Mouse (Mus musculus) lung, postnatal 0 days (tissue): ENCODE data around the gene Gm340.

Experiments used
- CTCF ChIP-seq: IDR thresholded peaks from 2 replicates; pipeline ENCODE4 v1.5.1; 2016; ENCODE audit warnings: antibody characterized with exemption, mild to moderate bottlenecking
- EP300 ChIP-seq: IDR thresholded peaks from 2 replicates; pipeline ENCODE4 v1.6.1; 2016; ENCODE audit warnings: antibody characterized with exemption, mild to moderate bottlenecking, control low read depth

DNA sequence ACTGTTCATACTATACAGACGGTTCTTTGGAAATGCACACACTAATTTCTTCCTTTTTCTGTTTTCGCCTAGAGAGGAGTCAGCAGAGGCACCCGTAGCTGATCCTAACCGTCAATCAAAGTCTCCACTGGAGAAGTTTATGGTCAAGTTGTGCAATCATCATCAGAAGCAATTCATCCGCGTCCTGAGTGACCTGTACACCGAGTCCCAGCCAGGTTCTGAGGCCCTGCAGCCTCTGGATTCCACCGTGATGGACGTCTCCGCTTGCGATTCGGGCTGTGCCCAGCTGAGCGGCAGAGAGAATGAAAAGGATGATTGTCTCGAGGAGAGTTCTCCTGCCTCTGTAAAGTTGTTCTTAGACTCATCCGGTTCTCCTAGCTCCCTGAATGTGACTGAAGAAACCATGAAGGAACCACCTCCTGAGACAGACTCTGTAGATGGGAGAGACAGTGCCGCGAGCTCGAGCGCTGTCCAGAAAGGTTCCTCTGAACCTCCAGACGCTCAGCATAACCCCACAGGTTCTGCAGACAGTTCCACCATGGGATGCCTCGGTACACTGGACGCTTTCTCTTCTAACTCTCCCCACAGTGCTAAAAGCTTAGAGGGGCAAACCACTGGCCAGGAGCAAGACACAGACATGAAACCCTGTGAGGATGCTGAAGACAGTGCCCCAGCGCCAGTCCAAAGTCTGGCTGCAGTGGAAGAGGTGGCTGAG lies at the start of gene Gm340:
- TF ChIP-seq CTCF = no peak
- no peak for TF ChIP-seq EP300
